Comparison of ENCODE assay signal across 11 mouse cellular contexts in genomic region chr9:74066278-74066677, GRCm38 (mm10). TPM values are rescaled to one million over a fixed set of nuclear protein-coding genes. Genes with fewer than 3 reads are reported as not detected.
DNase-seq lines count a peak whose midpoint lies in the region; ATAC-seq and TF ChIP-seq lines count a peak whose summit lies in the region.
"Had no signal": no experiment of that assay in that cellular context is flagged by ENCODE, and none has a peak within 500 bp of the region (broad histone marks: within the 10 kb centered on the region; RNA-seq: fewer than 3 reads in every experiment).

No protein-coding gene starts in this region.

- TF ChIP-seq EP300 in liver, embryonic 14.5 days (IDR thresholded peaks at IDR 0.05; ENCODE audit: low read depth): no peak

- H3K4me3 ChIP-seq in liver, embryonic 14.5 days (ENCODE audit: insufficient read depth in 1 of 2, low read depth in 2 of 2, low read length in 2 of 2): no peak overlapping the region
- no peak overlapping the region for H3K4me3 ChIP-seq in ES-E14 (ENCODE audit: insufficient read depth in 1 of 2, low read depth in 1 of 2, low read length in 2 of 2, poor library complexity in 1 of 2, severe bottlenecking in 1 of 2)

- no peak overlapping the region for H3K4me2 ChIP-seq in liver, embryonic 14.5 days (ENCODE audit: low read depth)

- WGBS in liver, embryonic 14.5 days (ENCODE audit: insufficient replicate concordance): 51% methylated on average over 3 of the region's 3 CpGs

- ATAC-seq in cerebellum, adult (ENCODE audit: insufficient number of reproducible peaks, low FRiP score, low TSS enrichment): no peak
- no peak for ATAC-seq in liver, embryonic 14.5 days (ENCODE audit: insufficient read depth)

- H3K9me3 ChIP-seq in liver, embryonic 14.5 days (ENCODE audit: control insufficient read depth, low read length): no peaks in the 10 kb centered on the region
- no peaks in the 10 kb centered on the region for H3K9me3 ChIP-seq in ES-E14 (ENCODE audit: control insufficient read depth, insufficient read depth, low read depth, low read length)

- no peaks in the 10 kb centered on the region for H3K27me3 ChIP-seq in liver, embryonic 14.5 days (ENCODE audit: control insufficient read depth, insufficient read depth, low read length)

- H3K36me3 ChIP-seq in liver, embryonic 14.5 days (replicated peaks; ENCODE audit: control insufficient read depth, insufficient read depth, low read depth): no peaks in the 10 kb centered on the region
- no peaks in the 10 kb centered on the region for H3K36me3 ChIP-seq in ES-E14 (ENCODE audit: control insufficient read depth, insufficient read depth, low read length, poor library complexity, severe bottlenecking)
- H3K36me3 ChIP-seq: G1E had no signal

- H3K9ac ChIP-seq in liver, embryonic 14.5 days (replicated peaks): no peak overlapping the region
- H3K9ac ChIP-seq in ES-E14 (ENCODE audit: insufficient read depth, low read depth, low read length, poor library complexity, severe bottlenecking): no peak overlapping the region

- in situ Hi-C loops in ES-E14 (cut with MboI; ENCODE audit: low sequenced_read_pairs in 2 of 2, unreplicated experiment in 2 of 2): no loop called here

- peak; percentile 50 for TF ChIP-seq CTCF in liver, embryonic 14.5 days (IDR thresholded peaks at IDR 0.05; ENCODE audit: low read depth)

- DNase-seq in cerebellum, adult 9-10 months: peak; percentile 7
- DNase-seq in liver, embryonic 14.5 days (ENCODE audit: low read depth in 3 of 3, low spot score in 3 of 3): no peak
- DNase-seq in liver (no peak), ES-E14 (ENCODE audit: low read depth, low spot score) (peak; percentile 29)
- peak; percentile 40 for DNase-seq in forelimb bud, embryonic 11.5 days (ENCODE audit: low read depth, low spot score)
- DNase-seq in frontal cortex, adult 2 months (ENCODE audit: extremely low spot score in 1 of 2, low spot score in 1 of 2): no peak
- no peak for DNase-seq in spleen, postnatal 36 days (ENCODE audit: low spot score in 2 of 2)
- DNase-seq: gastrocnemius, postnatal 10 days had no signal

- no peaks in the 10 kb centered on the region for H3K4me1 ChIP-seq in liver, embryonic 14.5 days (replicated peaks; ENCODE audit: control insufficient read depth in 2 of 2, insufficient read depth in 2 of 2, low read length in 1 of 2)
- H3K4me1 ChIP-seq in ES-E14 (ENCODE audit: control insufficient read depth in 2 of 2, insufficient read depth in 2 of 2, low read length in 2 of 2, poor library complexity in 1 of 2): no peaks in the 10 kb centered on the region

- no peak overlapping the region for H3K27ac ChIP-seq in liver, embryonic 14.5 days
- H3K27ac ChIP-seq in ES-E14 (ENCODE audit: insufficient read depth, low read depth, low read length, poor library complexity, severe bottlenecking): no peak overlapping the region

TF ChIP-seq in ES-E14, 5 proteins besides CTCF, POLR2A, EP300 and RAD21:
- TF ChIP-seq ZNF384 (IDR thresholded peaks at IDR 0.05; ENCODE audit: low read depth, low read length) (no peak), HCFC1 (IDR thresholded peaks at IDR 0.05; ENCODE audit: borderline replicate concordance, insufficient read depth, low read length) (no peak), CHD2 (IDR thresholded peaks at IDR 0.05; ENCODE audit: low read depth, low read length) (no peak), ZC3H11A (IDR thresholded peaks at IDR 0.05; ENCODE audit: borderline replicate concordance, low read depth, low read length) (no peak), MAFK (IDR thresholded peaks at IDR 0.05; ENCODE audit: insufficient read depth, low read depth, low read length) (no peak)

RNA-seq across cellular contexts. Expression of gene Wdr72, which starts 43.9 kb away (rescaled TPM):
- 0.01 TPM in 1 of 2 replicates, not detected in the other for polyA plus RNA-seq in liver, embryonic 14.5 days (2012; rRNA removed)
- 0.03 TPM in 1 of 2 replicates, not detected in the other for polyA plus RNA-seq in liver, embryonic 14.5 days (2014; fragmentation: Nextera tagmentation; extraction: Ambion mirVana)
- 0.05 and 0.18 TPM in 2 replicates for total RNA-seq in ES-E14 (2012; rRNA removed)
- polyA plus RNA-seq in frontal cortex, adult 2 months (2012; rRNA removed): not detected in 2 replicates
- polyA plus RNA-seq: G1E; small intestine, adult 2 months had no signal

Comparison
In these comparisons a context has a peak if more than half of its experiments do, and no peak if none do; other contexts are left out.
1. DNase-seq: peak in cerebellum, adult 9-10 months (single experiment), ES-E14 (single experiment) and forelimb bud, embryonic 11.5 days (single experiment); none in liver, embryonic 14.5 days (0 of 3), liver (single experiment), frontal cortex, adult 2 months (0 of 2) and spleen, postnatal 36 days (0 of 2).